Mouse (Mus musculus): Measurements from ENCODE around the gene Ncf1.

Ncf1 gene

GRCm38 (mm10) chr5:134221278-134221677 lies 8.1 kb downstream of the Ncf1 start:
- Histone ChIP-seq H3K4me1 (replicated peaks; ENCODE audit: low read depth, low read length) (peaks cover 39% of the 10 kb centered on the region), H3K36me3 (ENCODE audit: insufficient read depth, low read length) (no peaks in the 10 kb centered on the region; the same call in 1 of the 2 replicates), H3K4me3 (replicated peaks; ENCODE audit: low read length) (peak overlapping the region; percentile 73), H3K27me3 (ENCODE audit: insufficient read depth, low read length) (peaks cover 78% of the 10 kb centered on the region), H3K9me3 (ENCODE audit: low read length) (peaks cover 15% of the 10 kb centered on the region)
- TF ChIP-seq NANOG (IDR thresholded peaks at IDR 0.05; ENCODE audit: borderline replicate concordance, low read length) (no peak), CTCF (conservative IDR thresholded peaks at IDR 0.05; ENCODE audit: low read length) (no peak), POU5F1 (IDR thresholded peaks at IDR 0.05; ENCODE audit: borderline replicate concordance, low read length) (no peak)

GRCm38 (mm10) chr5:134217900-134218299 lies 11.5 kb downstream of the Ncf1 start:
- Histone ChIP-seq H3K27me3 (ENCODE audit: insufficient read depth, low read length) (peaks cover 83% of the 10 kb centered on the region), H3K4me3 (replicated peaks; ENCODE audit: low read length) (no peak overlapping the region), H3K4me1 (replicated peaks; ENCODE audit: low read depth, low read length) (peaks cover 30% of the 10 kb centered on the region), H3K9me3 (ENCODE audit: low read length) (peaks cover 15% of the 10 kb centered on the region), H3K36me3 (ENCODE audit: insufficient read depth, low read length) (no peaks in the 10 kb centered on the region; the same call in 1 of the 2 replicates)
- TF ChIP-seq POU5F1 (IDR thresholded peaks at IDR 0.05; ENCODE audit: borderline replicate concordance, low read length) = no peak
- TF ChIP-seq NANOG (IDR thresholded peaks at IDR 0.05; ENCODE audit: borderline replicate concordance, low read length) = no peak
- no peak for TF ChIP-seq CTCF (conservative IDR thresholded peaks at IDR 0.05; ENCODE audit: low read length)

GRCm38 (mm10) chr5:134214021-134214806 lies 15.2 kb downstream of the Ncf1 start:
- Histone ChIP-seq H3K27me3 (ENCODE audit: insufficient read depth, low read length) (peaks cover 49% of the 10 kb centered on the region), H3K4me1 (replicated peaks; ENCODE audit: low read depth, low read length) (peaks cover 19% of the 10 kb centered on the region), H3K9me3 (ENCODE audit: low read length) (peaks cover 15% of the 10 kb centered on the region), H3K4me3 (replicated peaks; ENCODE audit: low read length) (no peak overlapping the region), H3K36me3 (ENCODE audit: insufficient read depth, low read length) (no peaks in the 10 kb centered on the region; the same call in 1 of the 2 replicates)
- TF ChIP-seq NANOG (IDR thresholded peaks at IDR 0.05; ENCODE audit: borderline replicate concordance, low read length) (no peak), POU5F1 (IDR thresholded peaks at IDR 0.05; ENCODE audit: borderline replicate concordance, low read length) (no peak), CTCF (conservative IDR thresholded peaks at IDR 0.05; ENCODE audit: low read length) (no peak)

GRCm38 (mm10) chr5:134209931-134210554 lies 19.4 kb downstream of the Ncf1 start:
- peaks cover 11% of the 10 kb centered on the region; the same call in 1 of the 2 replicates for H3K27me3 ChIP-seq (ENCODE audit: insufficient read depth, low read length)
- H3K9me3 ChIP-seq (ENCODE audit: low read length) = no peaks in the 10 kb centered on the region
- no peaks in the 10 kb centered on the region for H3K36me3 ChIP-seq (ENCODE audit: insufficient read depth, low read length)
- no peak overlapping the region for H3K4me3 ChIP-seq (replicated peaks; ENCODE audit: low read length)
- TF ChIP-seq POU5F1 (IDR thresholded peaks at IDR 0.05; ENCODE audit: borderline replicate concordance, low read length) (no peak), CTCF (conservative IDR thresholded peaks at IDR 0.05; ENCODE audit: low read length) (no peak), NANOG (IDR thresholded peaks at IDR 0.05; ENCODE audit: borderline replicate concordance, low read length) (no peak)
- 0 out of 2 replicates have a peak, but pooled peaks cover 4% of the 10 kb centered on the region for H3K4me1 ChIP-seq (replicated peaks; ENCODE audit: low read depth, low read length)

GRCm38 (mm10) chr5:134206721-134207120 lies 22.7 kb downstream of the Ncf1 start:
- H3K9me3 ChIP-seq (ENCODE audit: low read length) = no peaks in the 10 kb centered on the region
- TF ChIP-seq NANOG (IDR thresholded peaks at IDR 0.05; ENCODE audit: borderline replicate concordance, low read length) (no peak), CTCF (conservative IDR thresholded peaks at IDR 0.05; ENCODE audit: low read length) (no peak), POU5F1 (IDR thresholded peaks at IDR 0.05; ENCODE audit: borderline replicate concordance, low read length) (no peak)
- H3K4me3 ChIP-seq (replicated peaks; ENCODE audit: low read length) = no peak overlapping the region
- peaks cover 2% of the 10 kb centered on the region; the same call in 1 of the 2 replicates for H3K27me3 ChIP-seq (ENCODE audit: insufficient read depth, low read length)
- 0 out of 2 replicates have a peak, but pooled peaks cover 4% of the 10 kb centered on the region for H3K4me1 ChIP-seq (replicated peaks; ENCODE audit: low read depth, low read length)
- no peaks in the 10 kb centered on the region for H3K36me3 ChIP-seq (ENCODE audit: insufficient read depth, low read length)

- TF ChIP-seq CTCF (conservative IDR thresholded peaks at IDR 0.05; ENCODE audit: low read length) (no peak), NANOG (IDR thresholded peaks at IDR 0.05; ENCODE audit: borderline replicate concordance, low read length) (no peak), POU5F1 (IDR thresholded peaks at IDR 0.05; ENCODE audit: borderline replicate concordance, low read length) (no peak)
- Histone ChIP-seq H3K4me3 (replicated peaks; ENCODE audit: low read length) (no peak overlapping the region), H3K9me3 (ENCODE audit: low read length) (0 out of 2 replicates have a peak, but pooled peaks cover 3% of the 10 kb centered on the region), H3K27me3 (ENCODE audit: insufficient read depth, low read length) (no peaks in the 10 kb centered on the region), H3K4me1 (replicated peaks; ENCODE audit: low read depth, low read length) (peaks cover 3% of the 10 kb centered on the region; the same call in 1 of the 2 replicates), H3K36me3 (ENCODE audit: insufficient read depth, low read length) (no peaks in the 10 kb centered on the region)
Observed at GRCm38 (mm10) chr5:134193664-134194063, 35.8 kb downstream of the Ncf1 start.

- peaks cover 22% of the 10 kb centered on the region for H3K4me1 ChIP-seq (replicated peaks; ENCODE audit: low read depth, low read length)
- TF ChIP-seq NANOG (IDR thresholded peaks at IDR 0.05; ENCODE audit: borderline replicate concordance, low read length) (no peak), POU5F1 (IDR thresholded peaks at IDR 0.05; ENCODE audit: borderline replicate concordance, low read length) (no peak), CTCF (conservative IDR thresholded peaks at IDR 0.05; ENCODE audit: low read length) (no peak)
- H3K4me3 ChIP-seq (replicated peaks; ENCODE audit: low read length) = no peak overlapping the region
- no peaks in the 10 kb centered on the region for H3K9me3 ChIP-seq (ENCODE audit: low read length)
- no peaks in the 10 kb centered on the region for H3K27me3 ChIP-seq (ENCODE audit: insufficient read depth, low read length)
- no peaks in the 10 kb centered on the region for H3K36me3 ChIP-seq (ENCODE audit: insufficient read depth, low read length)
Observed at GRCm38 (mm10) chr5:134188571-134188970, 40.9 kb downstream of the Ncf1 start.

- no peaks in the 10 kb centered on the region for H3K27me3 ChIP-seq (ENCODE audit: insufficient read depth, low read length)
- TF ChIP-seq CTCF (conservative IDR thresholded peaks at IDR 0.05; ENCODE audit: low read length) (peak; percentile 96), POU5F1 (IDR thresholded peaks at IDR 0.05; ENCODE audit: borderline replicate concordance, low read length) (no peak)
- H3K9me3 ChIP-seq (ENCODE audit: low read length) = no peaks in the 10 kb centered on the region
- peaks cover 34% of the 10 kb centered on the region for H3K4me1 ChIP-seq (replicated peaks; ENCODE audit: low read depth, low read length)
- no peak overlapping the region for H3K4me3 ChIP-seq (replicated peaks; ENCODE audit: low read length)
- H3K36me3 ChIP-seq (ENCODE audit: insufficient read depth, low read length) = peaks cover 6% of the 10 kb centered on the region; the same call in 1 of the 2 replicates
Observed at GRCm38 (mm10) chr5:134186961-134187731, 42.3 kb downstream of the Ncf1 start.
